In genomic region chr7:113589211-113589610, GRCm38 (mm10) we compare ENCODE assay signal across 25 mouse cellular contexts.
DNase-seq lines count a peak whose midpoint lies in the region; ATAC-seq and TF ChIP-seq lines count a peak whose summit lies in the region.
"Had no signal": no experiment of that assay in that cellular context is flagged by ENCODE, and none has a peak within 500 bp of the region (broad histone marks: within the 10 kb centered on the region; RNA-seq: fewer than 3 reads in every experiment).

No protein-coding gene starts in this region.

- DNase-seq in heart, adult 11 months = peak; percentile 28
- DNase-seq in heart, adult 9 months (ENCODE audit: low spot score in 2 of 2) = no peak
- no peak for DNase-seq in kidney, postnatal 10 days
- DNase-seq in kidney, postnatal 0 days (ENCODE audit: low spot score) = no peak
- no peak for DNase-seq in kidney, postnatal 25 days
- DNase-seq in gastrocnemius, postnatal 25 days = no peak
- DNase-seq: adrenal gland, adult 2 months; adrenal gland, postnatal 10 days; adrenal gland, postnatal 25 days; B cell, adult 2 months; cerebellum, adult 11 months; cerebellum, adult 18-20 months; cerebellum, adult 8-10 months; cerebellum, adult 9-11 months; cerebellum, postnatal 14 days; cerebellum, postnatal 36 days; embryo, embryonic 11 days had no signal

- H3K9me3 ChIP-seq in kidney, embryonic 15.5 days (replicated peaks) = no peaks in the 10 kb centered on the region
- no peaks in the 10 kb centered on the region for H3K9me3 ChIP-seq in kidney, postnatal 0 days (replicated peaks; ENCODE audit: low read length)
- H3K9me3 ChIP-seq: embryonic facial prominence, embryonic 13.5 days; embryonic facial prominence, embryonic 15.5 days; forebrain, embryonic 10.5 days; forebrain, embryonic 12.5 days had no signal

- 89% methylated on average over 2 of the region's 2 CpGs for WGBS in kidney, embryonic 15.5 days
- 84% methylated on average over 2 of the region's 2 CpGs for WGBS in kidney, postnatal 0 days

- H3K27me3 ChIP-seq in kidney, embryonic 15.5 days = no peaks in the 10 kb centered on the region
- H3K27me3 ChIP-seq in kidney, postnatal 0 days (ENCODE audit: insufficient read depth, low read length) = no peaks in the 10 kb centered on the region
- H3K27me3 ChIP-seq: embryonic facial prominence, embryonic 13.5 days; embryonic facial prominence, embryonic 15.5 days; forebrain, embryonic 12.5 days had no signal

- H3K4me1 ChIP-seq in kidney, embryonic 15.5 days = peaks cover 29% of the 10 kb centered on the region
- H3K4me1 ChIP-seq in kidney, postnatal 0 days (replicated peaks; ENCODE audit: insufficient read depth, low read length) = peaks cover 8% of the 10 kb centered on the region; the same call in 1 of the 2 replicates
- H3K4me1 ChIP-seq: forebrain, embryonic 10.5 days; forebrain, embryonic 12.5 days had no signal

- no peak overlapping the region for H3K4me2 ChIP-seq in kidney, embryonic 15.5 days
- H3K4me2 ChIP-seq in kidney, postnatal 0 days (ENCODE audit: low read length) = no peak overlapping the region
- H3K4me2 ChIP-seq: embryonic facial prominence, embryonic 13.5 days; embryonic facial prominence, embryonic 15.5 days; forebrain, embryonic 12.5 days had no signal

- no peaks in the 10 kb centered on the region for H3K36me3 ChIP-seq in kidney, embryonic 15.5 days
- no peaks in the 10 kb centered on the region for H3K36me3 ChIP-seq in kidney, postnatal 0 days (ENCODE audit: insufficient read depth, low read length)
- H3K36me3 ChIP-seq: embryonic facial prominence, embryonic 13.5 days; embryonic facial prominence, embryonic 15.5 days; forebrain, embryonic 10.5 days; forebrain, embryonic 12.5 days had no signal

- TF ChIP-seq CTCF in kidney, postnatal 0 days (IDR thresholded peaks at IDR 0.05; ENCODE audit: low read depth) = no peak

- no peak overlapping the region for H3K9ac ChIP-seq in kidney, embryonic 15.5 days
- H3K9ac ChIP-seq in kidney, postnatal 0 days (ENCODE audit: low read depth, low read length) = no peak overlapping the region
- H3K9ac ChIP-seq: embryonic facial prominence, embryonic 13.5 days; embryonic facial prominence, embryonic 15.5 days; forebrain, embryonic 12.5 days had no signal

- H3K27ac ChIP-seq in kidney, embryonic 15.5 days = 0 out of 2 replicates have a peak overlapping the region, but pooled peaks have one; percentile 89
- 0 out of 2 replicates have a peak overlapping the region, but pooled peaks have one; percentile 6 for H3K27ac ChIP-seq in kidney, postnatal 0 days
- H3K27ac ChIP-seq: embryonic facial prominence, embryonic 13.5 days; embryonic facial prominence, embryonic 15.5 days; forebrain, embryonic 10.5 days; forebrain, embryonic 12.5 days had no signal

- no peak for ATAC-seq in kidney, embryonic 15.5 days (replicated peaks; ENCODE audit: low FRiP score)
- no peak for ATAC-seq in kidney, postnatal 0 days (replicated peaks; ENCODE audit: low FRiP score, low read depth)
- ATAC-seq: CD4-positive, CD25-positive, alpha-beta regulatory T cell, adult 4 months; forebrain, embryonic 14.5 days had no signal

- no peak overlapping the region for H3K4me3 ChIP-seq in kidney, embryonic 15.5 days (replicated peaks)
- H3K4me3 ChIP-seq in kidney, postnatal 0 days (replicated peaks; ENCODE audit: low read depth, low read length) = no peak overlapping the region
- H3K4me3 ChIP-seq: embryonic facial prominence, embryonic 13.5 days; embryonic facial prominence, embryonic 15.5 days; erythroblast, embryonic 14.5 days; forebrain, embryonic 10.5 days; forebrain, embryonic 12.5 days had no signal
